Comparison of ENCODE assay signal across 8 mouse cellular contexts in the genomic region with DNA sequence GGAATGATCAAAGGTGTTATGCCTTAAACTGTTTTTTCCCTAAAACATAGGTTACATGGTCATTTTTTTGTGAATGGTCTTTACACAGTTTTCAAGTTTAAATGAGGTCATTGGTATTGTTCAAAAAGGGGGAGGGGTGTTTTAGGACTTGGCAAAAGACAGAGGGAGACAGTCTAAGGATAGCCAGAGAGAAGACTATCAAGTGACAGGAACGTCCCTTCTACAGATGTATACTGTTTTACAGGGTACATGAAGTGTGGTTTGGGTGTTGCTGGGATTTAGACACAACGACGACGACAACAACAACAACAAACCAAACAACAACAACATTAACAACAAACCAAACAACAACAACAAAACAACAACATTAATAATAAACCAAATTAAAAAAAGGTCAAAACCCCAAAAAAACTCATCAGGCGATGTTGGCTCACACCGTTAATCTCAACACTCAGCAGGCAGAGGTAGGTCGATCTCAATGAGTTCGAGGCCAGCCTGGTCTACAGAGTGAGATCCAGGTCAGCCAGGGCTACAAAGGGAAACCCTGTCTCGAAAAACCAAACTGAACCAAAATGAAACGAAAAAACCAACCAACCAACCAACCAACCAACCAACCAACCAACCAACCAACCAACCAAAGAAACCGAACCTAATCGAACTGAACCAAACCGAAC. TPM values are rescaled to one million over a fixed set of nuclear protein-coding genes. Genes with fewer than 3 reads are reported as not detected.
DNase-seq lines count a peak whose midpoint lies in the region; ATAC-seq and TF ChIP-seq lines count a peak whose summit lies in the region.

No protein-coding gene starts in this region.

- H3K9ac ChIP-seq in kidney, postnatal 0 days (ENCODE audit: low read depth, low read length): no peak overlapping the region
- H3K9ac ChIP-seq in embryonic facial prominence, embryonic 13.5 days: no peak overlapping the region
- H3K9ac ChIP-seq in intestine, embryonic 15.5 days: no peak overlapping the region

- H3K27ac ChIP-seq in kidney, postnatal 0 days: no peak overlapping the region
- H3K27ac ChIP-seq in embryonic facial prominence, embryonic 13.5 days: no peak overlapping the region
- no peak overlapping the region for H3K27ac ChIP-seq in intestine, embryonic 15.5 days

- no peak for DNase-seq in kidney, postnatal 0 days (ENCODE audit: low spot score)
- no peak for DNase-seq in kidney, adult 18-20 months
- no peak for DNase-seq in spleen, postnatal 14 days (ENCODE audit: low spot score in 2 of 2)
- DNase-seq in spleen, postnatal 4 days (ENCODE audit: low spot score in 2 of 2): no peak
- DNase-seq in cerebellum, adult 11-12 months: no peak

- no peak for TF ChIP-seq POLR2A in myocyte (IDR thresholded peaks at IDR 0.05; ENCODE audit: insufficient read length, low read depth)

- H3K4me1 ChIP-seq in kidney, postnatal 0 days (replicated peaks; ENCODE audit: insufficient read depth, low read length): no peaks in the 10 kb centered on the region
- peaks cover 9% of the 10 kb centered on the region for H3K4me1 ChIP-seq in embryonic facial prominence, embryonic 13.5 days
- 0 out of 2 replicates have a peak, but pooled peaks cover 3% of the 10 kb centered on the region for H3K4me1 ChIP-seq in intestine, embryonic 15.5 days (replicated peaks)

- peak overlapping the region; percentile 75 for H3ac ChIP-seq in myocyte (ENCODE audit: control insufficient read depth, insufficient read length)

- ATAC-seq in kidney, postnatal 0 days (replicated peaks; ENCODE audit: low FRiP score, low read depth): peak; percentile 60; the same call in 1 of the 2 replicates
- no peak for ATAC-seq in embryonic facial prominence, embryonic 13.5 days (ENCODE audit: insufficient number of reproducible peaks, insufficient read depth, low FRiP score, low TSS enrichment, low read depth)
- peak; percentile 75 for ATAC-seq in intestine, embryonic 15.5 days

- H3K79me2 ChIP-seq in myocyte (ENCODE audit: control insufficient read depth, insufficient read depth): no peaks in the 10 kb centered on the region

- H3K4me2 ChIP-seq in kidney, postnatal 0 days (ENCODE audit: low read length): peak overlapping the region; percentile 66
- H3K4me2 ChIP-seq in embryonic facial prominence, embryonic 13.5 days: peak overlapping the region; percentile 76
- peak overlapping the region; percentile 32 for H3K4me2 ChIP-seq in intestine, embryonic 15.5 days (replicated peaks)
- peak overlapping the region; percentile 70 for H3K4me2 ChIP-seq in myocyte (ENCODE audit: low read depth)

- H3K4me3 ChIP-seq in kidney, postnatal 0 days (replicated peaks; ENCODE audit: low read depth, low read length): peak overlapping the region; percentile 57
- H3K4me3 ChIP-seq in embryonic facial prominence, embryonic 13.5 days: peak overlapping the region; percentile 68
- H3K4me3 ChIP-seq in intestine, embryonic 15.5 days (replicated peaks): peak overlapping the region; percentile 61
- peak overlapping the region; percentile 57 for H3K4me3 ChIP-seq in myocyte

- no peaks in the 10 kb centered on the region for H3K9me3 ChIP-seq in kidney, postnatal 0 days (replicated peaks; ENCODE audit: low read length)
- no peaks in the 10 kb centered on the region for H3K9me3 ChIP-seq in embryonic facial prominence, embryonic 13.5 days
- H3K9me3 ChIP-seq in intestine, embryonic 15.5 days: no peaks in the 10 kb centered on the region

- 67% methylated on average over 13 of the region's 13 CpGs for WGBS in kidney, postnatal 0 days
- WGBS in embryonic facial prominence, embryonic 13.5 days: 67% methylated on average over 13 of the region's 13 CpGs
- 68% methylated on average over 13 of the region's 13 CpGs for WGBS in intestine, embryonic 15.5 days

- H3K27me3 ChIP-seq in kidney, postnatal 0 days (ENCODE audit: insufficient read depth, low read length): no peaks in the 10 kb centered on the region
- no peaks in the 10 kb centered on the region for H3K27me3 ChIP-seq in embryonic facial prominence, embryonic 13.5 days
- no peaks in the 10 kb centered on the region for H3K27me3 ChIP-seq in intestine, embryonic 15.5 days (replicated peaks)
- no peaks in the 10 kb centered on the region for H3K27me3 ChIP-seq in myocyte (ENCODE audit: control insufficient read depth, insufficient read depth, insufficient read length)

- no peaks in the 10 kb centered on the region for H3K36me3 ChIP-seq in kidney, postnatal 0 days (ENCODE audit: insufficient read depth, low read length)
- peaks cover 19% of the 10 kb centered on the region for H3K36me3 ChIP-seq in embryonic facial prominence, embryonic 13.5 days
- H3K36me3 ChIP-seq in intestine, embryonic 15.5 days: no peaks in the 10 kb centered on the region
- no peaks in the 10 kb centered on the region for H3K36me3 ChIP-seq in myocyte (ENCODE audit: control insufficient read depth, insufficient read depth)

- no peak for TF ChIP-seq CTCF in kidney, postnatal 0 days (IDR thresholded peaks at IDR 0.05; ENCODE audit: low read depth)

TF ChIP-seq in myocyte, 11 proteins besides CTCF, POLR2A, EP300 and RAD21:
- TF ChIP-seq E2F4 (IDR thresholded peaks at IDR 0.05; ENCODE audit: insufficient read depth) (no peak), MAX (IDR thresholded peaks at IDR 0.05; ENCODE audit: low read depth) (no peak), MYOG (IDR thresholded peaks at IDR 0.05; ENCODE audit: control insufficient read depth in 1 of 3, insufficient read depth in 1 of 3, insufficient read length in 2 of 3, low read depth in 2 of 3) (no peak), MYOD1 (IDR thresholded peaks at IDR 0.05; ENCODE audit: control insufficient read depth in 1 of 3, insufficient read length in 2 of 3, low read depth in 2 of 3) (no peak), CEBPB (IDR thresholded peaks at IDR 0.05; ENCODE audit: insufficient read depth, poor library complexity, severe bottlenecking) (no peak), REST (IDR thresholded peaks at IDR 0.05; ENCODE audit: insufficient read depth, insufficient read length) (no peak), SRF (IDR thresholded peaks at IDR 0.05; ENCODE audit: control insufficient read depth, insufficient read length, low read depth) (no peak), USF1 (IDR thresholded peaks at IDR 0.05; ENCODE audit: low read depth) (no peak), TCF12 (IDR thresholded peaks at IDR 0.05; ENCODE audit: insufficient read depth, poor library complexity, severe bottlenecking) (no peak), TCF3 (IDR thresholded peaks at IDR 0.05; ENCODE audit: insufficient read length, low read depth) (no peak), POLR2AphosphoS2 (IDR thresholded peaks at IDR 0.05; ENCODE audit: insufficient read length, low read depth) (no peak)

RNA-seq across cellular contexts. Expression of gene Gramd1a, which starts 52.0 kb away (rescaled TPM):
- 36.2 and 36.3 TPM in 2 replicates for polyA plus RNA-seq in kidney, postnatal 0 days (2015; fragmentation: Nextera tagmentation; extraction: Ambion mirVana)
- polyA plus RNA-seq in embryonic facial prominence, embryonic 13.5 days (2015; fragmentation: Nextera tagmentation; extraction: Ambion mirVana): 82.6 and 84.8 TPM in 2 replicates
- polyA plus RNA-seq in intestine, embryonic 15.5 days (2015; fragmentation: Nextera tagmentation; extraction: Ambion mirVana): 41.6 and 44.2 TPM in 2 replicates
- polyA plus RNA-seq in myocyte (2012; fragmentation: generic; extraction: Trizol): 25.5 TPM
